Mouse (Mus musculus) erythroblast, embryonic 14.5 days (primary cell): ENCODE measurements around the gene Akr1d1. TPM values are rescaled to one million over a fixed set of nuclear protein-coding genes. Genes with fewer than 3 reads are reported as not detected.

Source experiments
- H3K27me3 ChIP-seq: 2 replicates; pipeline ENCODE4 v1.6.1; 2012; ENCODE audit warnings: inconsistent platforms; ENCODE audit not compliant: control insufficient read depth
- H3K36me3 ChIP-seq: 2 replicates; pipeline ENCODE4 v1.6.1; 2012; ENCODE audit warnings: mild to moderate bottlenecking, inconsistent platforms; ENCODE audit not compliant: control insufficient read depth
- H3K4me1 ChIP-seq: 2 replicates; pipeline ENCODE4 v1.6.1; 2012; ENCODE audit warnings: inconsistent platforms; ENCODE audit not compliant: control insufficient read depth
- H3K4me3 ChIP-seq: replicated peaks from 2 replicates; pipeline ENCODE3; 2012; ENCODE audit warnings: moderate library complexity, mild to moderate bottlenecking, inconsistent platforms
- H3K9me3 ChIP-seq: 2 replicates; pipeline ENCODE4 v1.6.1; 2012; ENCODE audit warnings: low read length, inconsistent platforms, mixed read lengths; ENCODE audit not compliant: control insufficient read depth
- GATA1 ChIP-seq: IDR thresholded peaks from 2 replicates; pipeline ENCODE4 v1.6.1; 2012; ENCODE audit warnings: low read length, inconsistent platforms, mixed read lengths
- TAL1 ChIP-seq: IDR thresholded peaks from 3 replicates; pipeline ENCODE4 v1.6.1; 2012; ENCODE audit warnings: low read length, inconsistent platforms, mixed read lengths
- polyA plus RNA-seq: library from polyadenylated mRNA; stranded (reverse); fragments of >175 nt; gene quantifications from 2 replicates; pipeline ENCODE4 v1.2.3, GENCODE M21; 2012

Akr1d1 gene
- polyA plus RNA-seq, 1 experiment, result not detected

DNA sequence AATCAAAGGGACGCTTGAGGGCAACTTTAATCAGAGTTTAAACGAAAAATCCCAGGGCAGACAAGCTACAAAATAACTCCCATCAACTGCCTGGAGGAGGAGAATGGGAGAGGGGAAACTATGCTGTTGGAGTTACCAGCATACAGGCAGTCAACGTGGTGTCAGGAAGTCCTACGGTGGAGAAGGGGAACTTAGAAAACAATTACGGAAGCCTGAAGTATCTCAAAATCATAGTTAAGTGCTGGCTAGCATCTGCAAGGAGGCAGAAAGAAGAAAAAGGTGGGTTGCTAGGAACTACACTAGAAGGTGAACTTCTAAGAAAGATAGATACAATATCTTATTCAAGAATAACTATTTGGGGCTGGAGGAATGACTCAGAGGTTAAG, 74.9 kb downstream of the Akr1d1 start:
- TF ChIP-seq GATA1, result no peak
- TF ChIP-seq TAL1, result no peak
- Histone ChIP-seq H3K4me1 (no peaks in the 10 kb centered on the region), H3K9me3 (no peaks in the 10 kb centered on the region), H3K36me3 (no peaks in the 10 kb centered on the region), H3K27me3 (no peaks in the 10 kb centered on the region), H3K4me3 (no peak overlapping the region)

DNA sequence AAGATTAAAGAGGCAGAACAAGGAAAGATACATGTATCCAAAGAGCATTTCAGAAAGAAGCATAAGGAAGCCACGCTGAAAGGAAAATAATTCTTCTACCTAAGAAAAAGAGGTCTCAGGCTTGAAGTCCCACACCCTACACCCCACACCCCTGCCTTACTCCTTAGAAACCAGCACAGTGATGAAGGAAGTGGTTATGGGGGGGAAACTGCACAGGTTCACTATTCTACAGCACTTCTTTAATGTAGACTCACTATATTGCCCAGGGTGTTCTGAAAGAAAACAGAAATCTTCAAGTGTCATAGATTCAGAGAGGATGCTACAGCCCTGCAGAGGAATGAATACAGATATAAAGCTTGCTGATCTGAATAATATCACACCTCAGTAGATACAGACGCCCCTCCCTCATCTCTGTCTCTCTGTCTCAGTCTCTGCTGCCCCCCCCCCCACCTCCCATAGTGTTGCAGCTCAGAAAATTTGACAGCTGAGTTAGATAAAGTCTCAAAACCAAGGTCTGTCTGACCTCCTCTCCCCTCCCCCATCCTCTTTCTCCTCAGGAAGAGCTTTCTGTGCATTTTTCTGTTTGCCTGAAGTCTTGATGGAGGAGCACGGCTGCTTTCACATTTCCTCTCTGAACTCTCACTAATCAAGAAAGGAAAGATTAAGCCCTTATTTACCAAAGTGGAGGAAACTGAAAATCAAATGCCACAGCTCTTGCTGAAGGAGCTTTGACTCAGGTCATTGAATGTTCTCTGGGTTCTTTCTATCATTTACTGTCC, 77.7 kb downstream of the Akr1d1 start:
- TF ChIP-seq GATA1, result no peak
- no peak for TF ChIP-seq TAL1
- H3K27me3 ChIP-seq, result no peaks in the 10 kb centered on the region
- H3K9me3 ChIP-seq, result no peaks in the 10 kb centered on the region
- H3K4me1 ChIP-seq, result no peaks in the 10 kb centered on the region
- no peaks in the 10 kb centered on the region for H3K36me3 ChIP-seq
- H3K4me3 ChIP-seq, result no peak overlapping the region

DNA sequence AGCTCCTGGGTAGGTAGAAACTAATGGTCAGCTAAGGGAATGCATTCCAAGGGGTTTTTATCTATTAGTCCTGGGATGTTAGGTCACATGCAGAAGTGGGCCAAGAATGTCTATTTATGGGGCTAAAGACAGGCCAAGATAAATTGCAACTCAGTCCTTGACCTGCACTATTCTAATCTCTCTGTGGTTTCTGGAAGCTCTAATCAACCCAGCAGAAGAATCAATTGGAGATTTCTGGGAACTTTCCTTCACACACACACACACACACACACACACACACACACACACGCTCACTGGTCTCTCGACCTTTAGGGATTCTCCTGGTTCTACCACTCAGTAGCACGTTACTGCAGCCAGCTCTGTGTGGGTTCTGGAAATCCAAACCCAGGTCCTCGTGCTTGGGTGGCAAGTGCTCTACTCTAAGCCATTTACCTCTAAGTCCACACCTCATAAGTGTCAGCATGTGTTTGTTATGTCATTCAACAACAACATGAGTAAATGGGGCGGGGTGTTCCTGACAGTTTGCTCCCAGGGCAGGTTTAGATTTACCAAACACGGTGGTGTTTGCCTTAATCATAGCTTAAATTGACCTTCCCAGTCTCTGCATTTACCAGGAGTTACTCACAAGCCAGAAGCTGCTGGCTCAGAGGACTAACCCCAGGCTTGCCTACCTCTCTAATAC, 82.8 kb downstream of the Akr1d1 start:
- no peaks in the 10 kb centered on the region for H3K36me3 ChIP-seq
- no peaks in the 10 kb centered on the region for H3K9me3 ChIP-seq
- H3K27me3 ChIP-seq, result no peaks in the 10 kb centered on the region
- no peak for TF ChIP-seq TAL1
- no peak for TF ChIP-seq GATA1
- H3K4me3 ChIP-seq, result no peak overlapping the region
- H3K4me1 ChIP-seq, result no peaks in the 10 kb centered on the region

DNA sequence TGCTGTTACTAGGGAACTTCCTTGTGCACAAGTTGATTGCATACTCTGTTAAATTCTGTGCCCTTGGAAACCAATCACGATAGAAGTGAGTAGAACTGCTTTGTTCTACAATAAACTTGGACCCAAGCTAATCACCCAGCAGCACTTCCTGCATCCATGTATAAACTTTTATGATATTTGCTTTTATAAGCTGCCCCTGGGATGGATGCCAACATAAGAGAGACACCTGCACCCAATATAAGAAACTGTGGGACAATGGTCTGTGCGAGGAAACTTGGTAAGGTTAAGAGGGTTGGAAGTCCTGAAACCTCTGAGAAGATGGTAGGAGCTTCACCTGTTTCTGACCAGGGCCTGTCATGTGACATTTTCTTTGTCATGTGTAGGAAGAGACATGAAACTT, 85.5 kb downstream of the Akr1d1 start:
- no peaks in the 10 kb centered on the region for H3K9me3 ChIP-seq
- H3K27me3 ChIP-seq, result no peaks in the 10 kb centered on the region
- H3K36me3 ChIP-seq, result no peaks in the 10 kb centered on the region
- H3K4me3 ChIP-seq, result no peak overlapping the region
- TF ChIP-seq GATA1 (no peak), TAL1 (no peak)
- no peaks in the 10 kb centered on the region for H3K4me1 ChIP-seq

DNA sequence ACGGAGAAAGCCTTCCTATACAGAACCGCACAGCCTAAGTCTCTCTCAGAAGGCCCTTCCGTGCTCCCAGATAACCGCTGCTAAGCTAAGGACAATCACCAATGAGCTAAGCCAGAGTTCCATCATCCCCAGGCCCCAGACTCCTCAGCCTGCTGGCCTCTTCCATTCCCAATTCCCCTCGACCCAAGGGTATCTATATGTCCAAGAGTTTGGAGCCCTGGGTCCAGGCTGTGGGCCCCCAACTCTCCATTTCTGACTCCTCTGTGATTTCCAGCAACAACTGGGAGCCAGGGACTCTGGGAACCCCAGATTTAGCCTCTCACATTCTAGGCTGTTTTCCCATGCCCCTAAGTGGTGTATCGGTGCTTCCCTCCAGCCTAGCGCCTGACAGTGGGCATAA, 86.2 kb downstream of the Akr1d1 start:
- no peaks in the 10 kb centered on the region for H3K27me3 ChIP-seq
- H3K4me3 ChIP-seq, result no peak overlapping the region
- no peaks in the 10 kb centered on the region for H3K36me3 ChIP-seq
- no peaks in the 10 kb centered on the region for H3K9me3 ChIP-seq
- no peaks in the 10 kb centered on the region for H3K4me1 ChIP-seq
- TF ChIP-seq GATA1 (no peak), TAL1 (no peak)

DNA sequence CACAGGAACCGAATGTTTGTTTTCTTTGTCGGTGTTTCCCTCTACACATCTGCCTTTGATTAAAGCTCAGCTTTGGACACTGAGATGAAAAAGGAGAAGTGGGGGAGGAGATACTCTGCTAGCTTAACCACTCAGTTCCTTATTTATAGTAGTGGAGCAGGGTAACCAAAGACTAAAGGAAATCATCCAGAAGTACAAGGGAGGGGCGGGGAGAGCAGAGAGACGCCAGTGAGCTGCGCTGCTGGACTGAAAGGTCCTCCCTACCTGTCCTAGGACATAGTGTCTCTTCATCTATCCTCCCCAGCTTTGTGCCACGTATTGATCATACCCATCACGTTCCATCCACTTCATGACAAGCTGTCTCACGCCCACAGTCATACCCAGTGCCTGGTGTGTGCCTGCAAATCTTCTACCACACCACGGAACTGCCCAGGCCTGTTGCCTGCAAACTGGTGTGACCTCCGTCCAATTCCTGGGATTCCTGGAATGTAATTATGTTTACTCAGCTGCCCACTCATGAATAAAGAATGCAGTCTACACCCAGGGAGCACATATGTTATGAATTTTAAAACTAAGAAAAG, 87.5 kb downstream of the Akr1d1 start:
- no peaks in the 10 kb centered on the region for H3K9me3 ChIP-seq
- peaks cover 2% of the 10 kb centered on the region; the same call in 1 of the 2 replicates for H3K4me1 ChIP-seq
- H3K36me3 ChIP-seq, result no peaks in the 10 kb centered on the region
- TF ChIP-seq TAL1 (no peak), GATA1 (no peak)
- no peak overlapping the region for H3K4me3 ChIP-seq
- no peaks in the 10 kb centered on the region for H3K27me3 ChIP-seq

Other genes with a start within 250 kb of the Akr1d1 start
- not detected in 2 replicates for gene Dgki, start 230.0 kb upstream of the Akr1d1 start, polyA plus RNA-seq
- under 0.01 and 0.01 TPM in 2 replicates for gene Creb3l2, start 88.0 kb upstream of the Akr1d1 start, polyA plus RNA-seq